Mouse (Mus musculus) liver, embryonic 16.5 days (tissue): ENCODE results near the gene Arhgap4. TPM values are rescaled to one million over a fixed set of nuclear protein-coding genes. Genes with fewer than 3 reads are reported as not detected.

Experiments
- ATAC-seq: fragments of 200-750 bp; cut with Nextera tagmentation; 2 replicates; pipeline ENCODE4 v1.8.0; 2017; ENCODE audit warnings: low read depth, mild to moderate bottlenecking, moderate number of reproducible peaks, moderate library complexity
- H3K27ac ChIP-seq: fragments of 300-500 bp; sonication (generic); 2 replicates; pipeline ENCODE4 v1.5.1; 2014; ENCODE audit warnings: mild to moderate bottlenecking, low read length
- H3K27me3 ChIP-seq: fragments of 300-500 bp; sonication (generic); 2 replicates; pipeline ENCODE4 v1.6.1; 2014; ENCODE audit warnings: low read depth, low read length, mixed read lengths; ENCODE audit not compliant: control insufficient read depth, insufficient read depth
- H3K36me3 ChIP-seq: fragments of 300-500 bp; sonication (generic); 2 replicates; pipeline ENCODE4 v1.6.1; 2014; ENCODE audit warnings: mild to moderate bottlenecking; ENCODE audit not compliant: control insufficient read depth, insufficient read depth
- H3K4me1 ChIP-seq: fragments of 300-500 bp; sonication (generic); 2 replicates; pipeline ENCODE4 v1.6.1; 2014; ENCODE audit warnings: low read depth, low read length, mixed read lengths; ENCODE audit not compliant: control insufficient read depth
- H3K4me2 ChIP-seq: fragments of 300-500 bp; sonication (generic); 2 replicates; pipeline ENCODE4 v1.6.1; 2014; ENCODE audit warnings: low read depth, low read length, mixed read lengths
- H3K4me3 ChIP-seq: fragments of 300-500 bp; sonication (generic); 2 replicates; pipeline ENCODE4 v1.5.1; 2014; ENCODE audit warnings: low read depth, mild to moderate bottlenecking, low read length
- H3K9ac ChIP-seq: fragments of 300-500 bp; sonication (generic); 2 replicates; pipeline ENCODE4 v1.6.1; 2014; ENCODE audit warnings: low read depth, low read length
- H3K9me3 ChIP-seq: fragments of 300-500 bp; sonication (generic); replicated peaks from 2 replicates; pipeline ENCODE4 v1.6.1; 2016; ENCODE audit warnings: low read length; ENCODE audit not compliant: control insufficient read depth
- WGBS: fragments of 180-500 bp; shearing (Covaris S2); extraction: QIAGEN DNeasy Blood & Tissue Kit; methylation state at CpG from one replicate; pipeline ENCODE4 v1.1.7; 2014; ENCODE audit not compliant: insufficient replicate concordance; 5-methylcytosine and 5-hydroxymethylcytosine counted together
- polyA plus RNA-seq: library from polyadenylated mRNA; unstranded; fragments of >200 nt; fragmentation: Nextera tagmentation; extraction: Ambion mirVana; gene quantifications from 2 replicates; pipeline ENCODE4 v1.2.1, GENCODE M21; 2015

The Arhgap4 gene
- polyA plus RNA-seq, 1 experiment from 2014 or later, result 6.6 TPM

DNA sequence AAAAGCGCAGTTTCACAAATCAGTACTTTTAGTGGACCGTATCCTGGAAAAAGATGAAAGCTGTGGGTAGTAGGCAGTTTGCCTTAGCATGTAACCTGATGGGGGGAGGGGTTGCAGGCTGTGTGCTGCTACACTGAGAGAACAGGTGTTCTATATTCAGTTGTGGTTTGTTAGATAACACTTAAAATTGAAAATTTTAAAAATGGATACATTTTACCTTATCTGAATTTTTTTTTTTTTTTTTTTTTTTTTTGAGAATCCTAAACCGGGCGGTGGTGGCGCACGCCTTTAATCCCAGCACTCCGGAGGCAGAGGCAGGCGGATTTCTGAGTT is 846 bp upstream of the Arhgap4 start:
- Histone ChIP-seq H3K36me3 (peaks cover 4% of the 10 kb centered on the region), H3K4me3 (peak overlapping the region; percentile 75), H3K27me3 (no peaks in the 10 kb centered on the region), H3K4me2 (peak overlapping the region; percentile 82), H3K9me3 (no peaks in the 10 kb centered on the region), H3K4me1 (no peaks in the 10 kb centered on the region; the same call in 1 of the 2 replicates), H3K27ac (no peak overlapping the region), H3K9ac (peak overlapping the region; percentile 63; the same call in 1 of the 2 replicates)
- no peak for ATAC-seq
- WGBS, result 70% methylated on average over 8 of the region's 8 CpGs

DNA sequence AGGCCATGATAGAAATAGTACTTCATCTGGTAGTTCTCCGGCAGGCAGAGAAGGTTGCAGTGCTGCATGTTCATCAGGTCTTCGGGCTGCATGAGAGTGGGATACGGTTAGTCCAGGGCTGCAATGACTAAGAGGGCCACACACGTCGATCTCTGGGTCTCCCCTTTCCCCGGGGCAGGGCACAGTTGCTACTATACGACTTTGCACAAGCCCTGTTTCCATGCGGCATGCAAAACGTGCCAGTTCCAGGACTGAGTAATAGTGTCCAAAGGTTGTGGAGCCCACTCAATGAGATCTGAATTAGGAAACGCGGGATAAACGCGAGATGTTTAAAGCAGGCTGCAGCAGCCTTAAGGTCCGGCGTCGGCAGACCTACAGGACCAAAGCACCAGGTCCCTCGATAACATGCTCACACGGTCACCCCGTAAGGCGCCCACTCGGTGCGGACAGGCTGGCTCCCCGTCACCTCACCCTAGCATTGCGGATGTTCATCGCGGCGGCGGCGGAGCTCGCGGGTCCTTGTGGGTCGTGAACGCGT is 316 bp downstream of the Arhgap4 start:
- peak overlapping the region; percentile 75 for H3K4me3 ChIP-seq
- H3K9ac ChIP-seq, result peak overlapping the region; percentile 75
- WGBS, result 16% methylated on average over 34 of the region's 34 CpGs
- 0 out of 2 replicates have a peak, but pooled peaks have one; percentile 5 for ATAC-seq
- no peaks in the 10 kb centered on the region for H3K27me3 ChIP-seq
- peaks cover 4% of the 10 kb centered on the region for H3K36me3 ChIP-seq
- peak overlapping the region; percentile 81 for H3K27ac ChIP-seq
- no peaks in the 10 kb centered on the region; the same call in 1 of the 2 replicates for H3K4me1 ChIP-seq
- H3K9me3 ChIP-seq, result no peaks in the 10 kb centered on the region
- H3K4me2 ChIP-seq, result peak overlapping the region; percentile 82

DNA sequence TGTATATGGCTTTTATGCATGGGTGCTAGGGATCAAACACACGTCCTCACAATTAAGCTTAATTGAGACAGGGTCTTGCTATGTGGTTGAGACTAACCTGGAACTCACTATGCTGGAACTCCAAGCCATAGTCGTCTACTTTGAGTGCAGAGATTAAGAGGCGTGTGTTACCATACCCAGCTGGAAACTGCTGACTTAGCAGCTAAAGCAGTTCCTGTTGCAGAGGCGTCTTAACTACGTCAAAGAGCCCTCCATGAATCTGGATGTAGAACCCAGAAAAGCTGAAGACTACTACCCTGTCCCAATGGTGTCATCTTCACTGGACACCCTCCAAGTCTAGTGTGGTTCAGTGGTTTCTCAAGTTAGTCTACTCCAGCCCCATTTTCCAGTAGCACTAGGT is 3.0 kb downstream of the Arhgap4 start:
- Histone ChIP-seq H3K36me3 (peaks cover 4% of the 10 kb centered on the region), H3K9ac (no peak overlapping the region), H3K27ac (no peak overlapping the region), H3K4me1 (peaks cover 3% of the 10 kb centered on the region; the same call in 1 of the 2 replicates), H3K27me3 (no peaks in the 10 kb centered on the region), H3K9me3 (no peaks in the 10 kb centered on the region), H3K4me3 (no peak overlapping the region), H3K4me2 (no peak overlapping the region)
- ATAC-seq, result no peak
- WGBS, result 64% methylated on average over 5 of the region's 5 CpGs

DNA sequence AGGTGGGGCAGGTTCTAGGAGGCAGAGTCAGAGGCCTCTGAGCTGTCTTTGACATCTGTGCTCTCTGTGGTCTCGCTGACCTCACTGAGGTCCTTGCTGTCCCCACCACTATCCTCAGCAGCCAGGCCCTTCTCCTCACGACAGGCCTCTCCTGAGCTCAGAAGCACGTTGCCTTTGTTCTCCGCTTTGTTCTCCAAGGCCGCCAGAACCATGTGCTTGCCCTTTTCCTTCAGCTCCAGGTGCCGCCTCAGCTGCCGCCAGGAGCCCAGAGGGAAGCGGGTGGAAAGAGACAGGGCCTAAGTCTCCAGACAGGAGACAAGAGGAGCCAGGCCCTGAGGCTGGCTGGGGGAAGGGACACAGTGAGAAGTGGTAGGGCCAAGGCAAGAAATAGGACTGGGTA is 4.7 kb downstream of the Arhgap4 start:
- ATAC-seq, result no peak
- Histone ChIP-seq H3K27ac (no peak overlapping the region), H3K4me3 (no peak overlapping the region), H3K36me3 (peaks cover 4% of the 10 kb centered on the region), H3K27me3 (no peaks in the 10 kb centered on the region), H3K4me2 (no peak overlapping the region), H3K9ac (no peak overlapping the region), H3K4me1 (peaks cover 3% of the 10 kb centered on the region; the same call in 1 of the 2 replicates), H3K9me3 (no peaks in the 10 kb centered on the region)
- 68% methylated on average over 8 of the region's 8 CpGs for WGBS

DNA sequence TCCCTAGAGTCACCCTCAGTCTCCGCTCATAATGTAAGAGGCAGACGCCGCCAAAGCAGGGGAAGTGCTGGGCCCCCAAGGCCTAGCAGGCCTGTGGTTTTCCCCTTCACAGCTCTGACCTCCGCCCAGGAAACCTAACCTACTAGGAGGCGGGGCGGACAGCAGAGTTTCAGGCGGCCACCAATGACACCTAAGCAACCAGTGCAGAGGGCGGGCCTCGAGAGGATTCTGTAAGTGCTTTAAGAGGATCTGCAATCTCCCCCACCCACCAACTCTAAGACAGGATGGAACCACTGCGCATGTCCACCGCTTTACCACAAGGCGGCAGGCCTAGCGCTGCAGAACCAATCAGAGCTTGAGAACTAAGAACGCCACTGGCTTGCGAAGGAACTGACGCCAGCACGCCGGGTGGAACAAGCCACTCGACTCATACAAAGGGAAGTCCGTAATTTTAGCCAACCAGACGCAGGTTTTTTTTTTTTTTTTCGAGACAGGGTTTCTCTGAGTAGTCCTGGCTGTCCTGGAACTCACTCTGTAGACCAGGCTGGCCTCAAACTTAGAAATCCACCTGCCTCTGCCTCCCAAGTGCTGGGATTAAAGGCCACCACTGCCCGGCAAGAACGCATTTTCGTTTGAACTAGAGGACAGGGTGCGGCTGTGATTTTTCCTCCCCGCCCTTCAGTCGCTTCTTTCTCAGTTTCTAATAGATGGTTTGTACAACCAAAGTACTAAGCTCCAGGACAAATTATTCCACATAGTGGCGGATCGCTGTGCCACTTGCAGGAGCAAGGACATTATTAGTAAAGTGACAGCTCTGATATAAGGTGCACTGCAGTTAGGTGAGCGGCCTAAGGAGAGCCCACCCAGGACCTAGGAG is 6.6 kb downstream of the Arhgap4 start:
- H3K4me3 ChIP-seq, result peak overlapping the region; percentile 53
- peaks cover 4% of the 10 kb centered on the region for H3K36me3 ChIP-seq
- no peaks in the 10 kb centered on the region for H3K27me3 ChIP-seq
- peak overlapping the region; percentile 77 for H3K27ac ChIP-seq
- H3K4me2 ChIP-seq, result peak overlapping the region; percentile 75
- peaks cover 14% of the 10 kb centered on the region for H3K4me1 ChIP-seq
- peak overlapping the region; percentile 47 for H3K9ac ChIP-seq
- ATAC-seq, result peak; percentile 95
- 19% methylated on average over 31 of the region's 31 CpGs for WGBS
- H3K9me3 ChIP-seq, result no peaks in the 10 kb centered on the region

DNA sequence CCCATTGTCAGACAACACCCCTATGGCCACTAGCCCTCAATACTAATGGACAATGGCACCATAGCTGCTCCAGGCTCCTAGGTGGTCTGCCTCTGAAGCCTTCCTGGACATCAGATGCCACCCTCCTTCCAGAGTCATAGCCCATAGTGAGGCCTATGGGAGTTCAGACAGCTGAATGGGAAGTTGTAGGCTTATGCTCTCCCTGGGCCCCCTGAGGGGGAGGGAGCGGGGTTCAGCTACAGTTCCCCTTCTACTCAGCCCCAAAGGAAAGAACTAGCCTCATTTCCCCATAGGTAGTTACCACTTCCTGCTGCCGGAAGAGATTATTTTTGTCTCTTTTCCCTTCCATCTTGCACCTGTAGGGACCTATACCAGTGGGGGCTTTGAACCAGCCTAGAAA is 10.1 kb downstream of the Arhgap4 start:
- Histone ChIP-seq H3K4me3 (peak overlapping the region; percentile 50; the same call in 1 of the 2 replicates), H3K4me1 (peaks cover 14% of the 10 kb centered on the region), H3K9me3 (no peaks in the 10 kb centered on the region), H3K36me3 (no peaks in the 10 kb centered on the region), H3K27ac (peak overlapping the region; percentile 70), H3K4me2 (peak overlapping the region; percentile 69; the same call in 1 of the 2 replicates), H3K9ac (no peak overlapping the region), H3K27me3 (no peaks in the 10 kb centered on the region)
- WGBS, result 47% methylated on average over 2 of the region's 2 CpGs
- ATAC-seq, result no peak

DNA sequence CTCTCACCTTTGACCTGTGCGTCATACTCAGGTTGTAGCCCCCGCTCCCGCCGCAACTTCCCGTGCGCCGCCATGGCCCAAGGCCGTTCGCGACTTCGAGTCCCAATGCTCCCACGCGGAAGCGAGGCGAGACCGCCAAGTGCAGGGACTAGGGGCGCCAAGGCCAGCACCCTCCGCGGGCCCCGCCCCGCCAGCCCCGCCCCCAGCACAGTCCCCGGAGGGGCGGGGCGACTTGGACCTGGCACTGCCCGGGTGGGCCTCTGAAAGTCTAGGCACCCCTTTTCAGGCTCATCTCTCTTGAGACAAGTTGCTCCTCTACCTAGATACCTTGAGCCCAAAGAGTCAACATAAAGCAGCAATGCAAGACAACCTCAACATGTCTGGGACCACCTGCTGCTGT is 10.5 kb downstream of the Arhgap4 start:
- H3K9me3 ChIP-seq, result no peaks in the 10 kb centered on the region
- WGBS, result 24% methylated on average over 26 of the region's 26 CpGs
- H3K4me2 ChIP-seq, result peak overlapping the region; percentile 69
- peak overlapping the region; percentile 50 for H3K4me3 ChIP-seq
- peak overlapping the region; percentile 43 for H3K9ac ChIP-seq
- peak; percentile 17; the same call in 1 of the 2 replicates for ATAC-seq
- peaks cover 14% of the 10 kb centered on the region for H3K4me1 ChIP-seq
- H3K27ac ChIP-seq, result peak overlapping the region; percentile 70
- H3K36me3 ChIP-seq, result no peaks in the 10 kb centered on the region
- no peaks in the 10 kb centered on the region for H3K27me3 ChIP-seq

DNA sequence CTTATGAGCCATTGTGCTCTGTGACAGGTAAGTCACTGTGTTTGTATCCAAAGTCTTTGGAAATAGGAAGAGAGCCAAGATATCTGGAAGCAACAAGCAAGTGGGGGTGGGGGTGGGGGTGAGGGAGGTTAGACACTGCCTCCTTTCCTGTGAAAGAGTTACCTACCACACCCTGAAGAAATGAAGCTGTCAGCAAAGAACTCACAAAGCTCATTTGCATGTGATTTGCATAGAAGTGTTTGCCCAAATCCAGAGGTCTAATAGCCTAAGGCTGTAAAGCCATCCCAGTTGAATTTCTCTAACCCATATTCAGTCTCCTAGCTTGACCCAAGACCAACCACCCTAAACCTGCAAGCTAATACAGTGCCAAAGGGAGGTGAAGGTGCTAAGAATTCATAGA is 11.2 kb downstream of the Arhgap4 start:
- Histone ChIP-seq H3K4me2 (peak overlapping the region; percentile 69), H3K9ac (no peak overlapping the region; the same call in 1 of the 2 replicates), H3K4me3 (peak overlapping the region; percentile 50), H3K27ac (peak overlapping the region; percentile 70), H3K9me3 (no peaks in the 10 kb centered on the region), H3K4me1 (peaks cover 12% of the 10 kb centered on the region), H3K27me3 (no peaks in the 10 kb centered on the region), H3K36me3 (no peaks in the 10 kb centered on the region; the same call in 1 of the 2 replicates)
- no peak for ATAC-seq

DNA sequence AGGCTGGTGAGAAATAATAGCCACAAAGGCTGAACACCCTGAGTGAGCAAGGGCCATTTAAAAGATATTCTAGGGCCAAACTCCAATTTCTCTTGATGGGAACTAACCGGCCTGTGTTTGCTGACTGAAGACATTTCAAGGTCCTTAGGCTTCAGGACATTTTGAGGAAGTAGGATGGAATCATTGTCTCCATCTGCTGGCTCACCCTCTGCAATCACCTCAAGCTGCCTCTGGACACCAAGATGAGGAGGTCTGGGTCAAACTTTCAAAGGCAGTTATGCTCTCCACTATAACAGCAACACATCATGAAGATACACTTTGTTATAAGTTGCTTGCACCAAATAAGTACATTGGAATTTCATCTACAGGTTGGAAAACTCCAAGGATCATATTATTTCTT is 11.6 kb downstream of the Arhgap4 start:
- Histone ChIP-seq H3K4me3 (peak overlapping the region; percentile 0), H3K4me2 (peak overlapping the region; percentile 69; the same call in 1 of the 2 replicates), H3K9ac (no peak overlapping the region), H3K27ac (no peak overlapping the region), H3K4me1 (peaks cover 11% of the 10 kb centered on the region), H3K36me3 (no peaks in the 10 kb centered on the region; the same call in 1 of the 2 replicates), H3K9me3 (no peaks in the 10 kb centered on the region), H3K27me3 (no peaks in the 10 kb centered on the region)
- 26% methylated on average over 1 of the region's 1 CpGs for WGBS
- no peak for ATAC-seq
